Mouse (Mus musculus) cerebellum, adult 18-20 months (tissue): ENCODE measurements around the gene Ppp1r12b.
A peak's percentile ranks its signal among the peaks of the same experiment; 100 is the strongest.

Source experiments
- DNase-seq, 2 experiments: peaks; one replicate each; pipeline ENCODE4 v3.0.0; 2021

The Ppp1r12b gene

GRCm38 (mm10) chr1:134788096-134788495 is 167.6 kb downstream of the Ppp1r12b start:
- DNase-seq = no peak

DNA sequence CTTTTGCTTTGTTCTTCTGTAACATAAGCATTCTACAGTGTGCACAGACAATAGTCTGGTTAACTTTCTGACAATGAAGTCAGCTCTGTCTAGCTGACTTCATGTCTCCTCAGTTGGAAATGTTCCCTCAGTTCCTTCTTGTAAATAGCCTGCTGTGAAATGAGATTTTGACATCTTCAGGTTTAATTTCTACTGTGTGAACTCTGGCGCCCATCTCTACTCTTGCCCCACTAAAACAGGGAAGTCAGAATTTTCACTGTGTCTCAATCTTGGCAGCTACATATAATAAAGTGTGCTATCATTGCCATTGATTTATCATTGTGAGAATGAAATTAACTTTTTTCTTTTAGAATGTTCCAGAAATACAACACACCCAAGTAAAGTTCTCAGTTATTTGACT is 170.8 kb downstream of the Ppp1r12b start:
- DNase-seq = no peak

DNA sequence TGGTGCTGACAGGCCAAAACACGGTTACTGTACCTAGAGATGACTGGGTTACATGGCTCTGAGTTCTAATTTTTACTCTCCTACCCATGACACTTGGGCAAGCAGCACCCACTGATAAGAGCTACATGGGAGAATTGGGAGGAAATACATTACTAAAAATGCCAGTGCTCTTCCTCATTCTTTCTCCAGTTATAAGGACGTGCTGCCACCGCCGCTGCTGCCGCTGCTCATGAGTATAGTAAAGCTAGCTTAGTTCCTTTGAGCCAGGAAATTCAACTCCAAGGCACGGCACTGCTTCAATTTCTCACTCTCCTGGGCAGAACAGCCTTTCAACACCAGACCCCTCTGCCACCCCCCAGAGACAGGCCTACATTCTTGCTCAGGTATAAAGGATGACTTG is 171.3 kb downstream of the Ppp1r12b start:
- no peak for DNase-seq

GRCm38 (mm10) chr1:134783958-134784357 is 171.8 kb downstream of the Ppp1r12b start:
- DNase-seq = no peak

DNA sequence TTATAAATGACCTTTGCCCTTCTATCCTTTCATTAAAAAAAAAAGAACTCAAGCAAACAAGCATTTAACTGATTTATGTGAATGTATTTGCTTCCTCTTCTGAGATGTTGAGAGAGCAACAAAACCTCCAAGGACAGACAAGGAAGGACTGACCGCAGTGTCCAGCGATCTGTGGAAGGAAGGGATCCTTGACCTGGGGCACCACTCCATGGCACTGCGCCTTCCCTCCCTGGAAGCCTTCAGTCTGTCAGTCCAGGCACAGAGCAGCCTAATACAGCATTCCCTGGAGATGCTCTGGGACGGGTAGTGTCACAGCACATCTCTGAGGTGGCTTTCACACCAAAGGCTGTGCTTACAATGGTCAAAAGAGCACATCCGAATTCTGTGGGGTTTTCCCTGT is 172.9 kb downstream of the Ppp1r12b start:
- no peak for DNase-seq

DNA sequence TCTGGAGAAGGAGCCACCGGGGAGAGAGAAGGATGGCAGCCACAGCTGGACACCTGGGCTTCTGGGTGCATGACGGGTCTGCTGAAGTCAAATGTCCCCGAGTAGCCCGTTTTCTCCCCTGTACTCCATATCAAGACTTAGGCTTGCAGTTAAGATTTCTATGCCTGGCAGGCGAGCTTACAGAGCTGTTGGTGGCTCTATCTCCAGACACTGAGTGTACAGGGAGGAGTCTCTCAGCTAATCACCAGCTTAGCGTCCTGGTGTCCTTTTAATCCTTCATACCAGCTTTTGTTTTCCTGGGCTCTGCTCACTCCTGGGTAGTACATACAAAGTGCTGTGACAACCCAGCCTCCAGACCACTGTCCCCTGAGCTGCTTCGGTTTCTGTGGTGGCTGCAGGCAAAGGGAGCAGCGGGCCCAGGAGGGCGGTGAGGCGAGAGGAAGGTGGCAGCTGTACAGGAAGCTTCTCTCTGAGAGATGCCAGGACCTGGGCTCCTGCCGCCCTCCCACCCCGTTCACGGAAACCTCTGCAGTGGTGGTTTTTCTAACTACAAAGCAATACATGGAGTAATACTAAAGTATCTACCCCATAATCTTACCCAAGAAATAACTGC is 177.7 kb downstream of the Ppp1r12b start:
- DNase-seq = peak; percentile 44 to 53

- no peak for DNase-seq
These were observed 178.4 kb downstream of the Ppp1r12b start for GRCm38 (mm10) chr1:134777201-134777885.

DNA sequence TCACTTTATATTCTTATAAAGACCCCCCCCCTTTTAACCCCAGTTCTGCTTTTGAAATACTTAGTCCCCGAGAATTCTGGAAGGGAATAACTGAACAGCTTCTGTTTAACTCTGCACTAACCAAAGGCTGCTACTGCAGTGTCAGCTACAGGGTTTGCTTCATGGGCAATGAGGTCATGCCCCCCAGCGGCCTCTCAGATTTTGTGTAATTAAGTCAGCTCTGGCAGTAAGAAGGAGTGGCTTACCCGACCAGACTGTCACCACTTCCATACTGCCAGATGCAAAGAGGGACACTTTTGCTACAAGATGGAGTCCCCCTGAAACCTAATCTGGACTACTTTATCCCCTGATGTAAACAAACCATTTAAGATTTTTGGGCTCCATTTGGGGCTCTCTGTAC is 180.1 kb downstream of the Ppp1r12b start:
- DNase-seq = no peak

DNA sequence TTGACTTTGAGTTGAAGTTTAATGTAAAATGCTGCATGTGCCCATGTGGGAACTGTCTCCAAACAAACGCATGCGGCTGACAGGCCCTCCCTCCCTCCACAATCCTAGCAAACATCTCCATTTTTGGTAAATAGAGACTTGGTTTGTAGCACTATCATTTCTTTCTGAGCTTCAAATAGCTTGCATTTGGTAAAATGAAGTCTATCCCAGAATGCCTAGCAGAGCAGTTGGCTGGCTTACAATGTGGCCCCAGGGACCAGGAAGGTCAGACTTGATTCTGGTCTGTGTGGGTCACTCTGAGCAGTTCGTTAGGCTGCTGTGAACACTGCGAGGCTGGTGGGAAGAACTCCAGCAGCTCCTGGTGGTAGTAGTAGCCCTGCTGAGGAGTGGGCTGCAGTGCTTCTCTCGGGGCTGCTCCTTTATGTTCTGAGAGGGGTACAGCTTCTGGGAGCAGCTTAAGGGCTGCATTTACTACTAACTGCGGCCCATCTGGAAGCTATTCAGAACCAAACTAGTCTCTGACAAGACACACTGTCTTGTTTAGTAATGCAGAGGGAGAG is 180.9 kb downstream of the Ppp1r12b start:
- no peak for DNase-seq

GRCm38 (mm10) chr1:134774247-134774646 is 181.5 kb downstream of the Ppp1r12b start:
- no peak for DNase-seq

- no peak for DNase-seq
These were observed 182.5 kb downstream of the Ppp1r12b start for GRCm38 (mm10) chr1:134773256-134773655.

DNA sequence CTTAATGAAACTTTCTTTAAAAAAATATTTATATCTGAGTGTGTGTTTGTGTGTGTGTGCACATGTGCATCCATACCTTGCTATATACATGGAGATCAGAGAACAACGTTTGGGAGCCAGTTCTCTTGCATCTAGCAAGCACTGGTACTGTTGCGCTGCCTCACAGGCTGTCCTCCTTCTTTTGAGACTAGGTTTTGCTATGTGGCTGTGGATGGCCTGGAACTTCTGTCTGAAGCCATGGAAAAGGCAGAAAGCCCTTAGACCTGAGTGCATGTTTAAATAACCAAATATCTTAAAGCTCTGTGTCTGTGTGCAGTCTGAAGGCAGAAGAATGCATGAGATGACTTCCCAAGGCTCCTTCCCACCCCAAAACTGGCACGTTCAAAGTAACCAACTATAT is 182.9 kb downstream of the Ppp1r12b start:
- DNase-seq = no peak

DNA sequence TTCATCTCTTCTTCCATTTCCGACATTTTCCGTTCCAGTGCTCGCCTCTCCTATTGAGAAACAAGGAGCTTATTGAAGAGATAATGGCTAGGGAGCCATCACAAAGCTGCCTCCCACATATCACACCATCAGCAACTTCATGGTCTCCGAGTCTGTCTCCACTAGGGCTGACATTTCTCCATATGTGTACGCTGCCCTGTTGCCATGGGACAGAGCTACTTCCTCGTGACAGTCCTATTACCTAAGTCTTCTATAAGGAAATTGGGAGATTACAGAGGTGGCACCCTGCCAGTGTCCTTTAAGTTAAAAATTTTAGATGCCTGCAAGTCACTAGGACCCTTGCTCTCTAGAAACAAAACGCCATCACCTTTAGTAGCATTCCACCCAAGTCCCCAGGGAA is 183.7 kb downstream of the Ppp1r12b start:
- DNase-seq = no peak

DNA sequence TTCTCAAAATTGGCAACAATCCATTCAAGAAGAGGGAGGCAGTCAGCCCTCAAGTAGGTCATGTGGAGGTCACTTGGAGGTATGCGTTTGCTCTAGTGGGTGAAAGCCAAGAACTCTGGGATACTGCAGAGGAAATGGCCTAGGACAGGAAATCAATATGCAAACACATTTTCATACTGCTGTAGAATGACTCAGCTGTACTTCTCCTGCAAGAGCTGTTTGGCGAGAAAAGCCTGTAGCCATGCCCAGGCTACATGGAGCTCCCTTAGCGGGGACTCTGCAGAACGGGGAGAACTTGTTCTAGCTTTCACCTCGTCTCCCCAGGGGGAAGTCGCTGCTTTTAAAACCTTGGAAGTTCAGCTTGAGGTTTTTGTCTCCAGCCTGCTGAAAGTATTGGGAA is 184.4 kb downstream of the Ppp1r12b start:
- DNase-seq = no peak

DNA sequence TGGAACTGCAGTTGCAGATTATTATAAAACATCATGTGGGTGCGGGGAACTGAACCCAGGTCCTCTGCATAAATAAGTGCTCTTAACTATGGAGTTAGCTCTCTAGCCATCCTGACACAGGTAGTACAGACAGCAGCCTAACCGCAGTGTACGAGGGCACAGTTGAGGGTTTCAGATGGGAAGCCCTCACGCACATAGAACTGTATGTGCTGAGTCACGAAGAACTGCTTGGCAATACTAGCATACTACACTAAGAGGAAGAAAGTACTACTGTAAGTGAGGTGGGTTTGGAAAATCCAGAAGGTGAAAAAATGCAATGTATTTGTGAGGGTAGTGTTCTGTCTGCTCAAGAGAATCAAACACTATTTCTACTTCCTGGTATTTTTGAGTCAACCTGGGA is 185.4 kb downstream of the Ppp1r12b start:
- no peak for DNase-seq

- DNase-seq = no peak
These were observed 189.3 kb downstream of the Ppp1r12b start for GRCm38 (mm10) chr1:134766448-134766847.

DNA sequence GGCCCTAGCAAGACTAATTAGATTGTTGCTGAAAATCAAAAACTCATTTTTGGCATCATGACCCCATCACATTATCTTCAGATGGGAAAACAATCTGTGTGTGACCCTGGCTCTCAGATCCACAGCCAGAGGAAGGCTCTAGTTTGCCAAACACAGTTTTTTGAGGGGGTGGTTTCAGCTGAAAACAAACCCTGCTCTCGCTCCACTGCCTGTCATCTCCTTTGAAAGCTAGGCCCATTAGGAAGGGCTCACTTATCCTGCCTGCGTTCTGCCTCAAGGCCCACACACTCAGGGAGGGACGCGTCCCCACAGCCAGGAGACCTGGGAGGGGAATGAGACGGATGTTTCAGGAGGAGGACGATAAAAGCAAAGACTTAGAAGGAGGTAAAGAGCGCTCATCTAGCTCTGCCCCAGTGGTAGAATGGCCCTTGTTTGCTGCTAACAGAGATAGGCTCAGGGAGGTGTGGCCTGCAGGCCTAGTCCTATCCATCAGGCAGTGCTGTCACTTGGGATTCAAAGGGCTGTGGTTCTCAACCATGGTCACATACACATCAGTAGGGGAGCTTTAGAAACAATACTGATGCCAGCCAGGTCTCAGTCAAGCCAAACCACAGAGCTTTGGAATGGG is 190.8 kb downstream of the Ppp1r12b start:
- no peak for DNase-seq

GRCm38 (mm10) chr1:134763776-134764438 is 191.8 kb downstream of the Ppp1r12b start:
- DNase-seq = no peak

- no peak for DNase-seq
These were observed 192.5 kb downstream of the Ppp1r12b start for GRCm38 (mm10) chr1:134763250-134763649.

DNA sequence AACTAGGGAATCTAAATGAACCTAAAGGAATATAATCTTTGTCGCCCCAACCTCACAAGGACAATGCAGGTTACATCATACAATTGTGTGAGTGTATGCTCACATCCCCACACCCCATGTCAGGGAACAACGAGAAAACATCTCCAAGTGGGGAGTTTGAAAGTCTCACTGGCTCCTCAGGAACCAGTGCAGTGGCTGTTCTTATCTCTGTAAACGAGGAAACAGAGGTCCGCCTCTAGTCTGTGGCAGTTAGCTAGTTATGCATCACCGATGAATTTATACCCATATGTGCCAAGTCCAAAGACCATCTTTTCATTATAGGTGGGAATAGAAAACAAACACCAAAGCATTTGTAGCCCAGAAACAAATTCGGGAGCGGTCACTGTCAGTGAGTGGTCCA is 194.2 kb downstream of the Ppp1r12b start:
- DNase-seq = no peak

GRCm38 (mm10) chr1:134760642-134761041 is 195.1 kb downstream of the Ppp1r12b start:
- no peak for DNase-seq

DNA sequence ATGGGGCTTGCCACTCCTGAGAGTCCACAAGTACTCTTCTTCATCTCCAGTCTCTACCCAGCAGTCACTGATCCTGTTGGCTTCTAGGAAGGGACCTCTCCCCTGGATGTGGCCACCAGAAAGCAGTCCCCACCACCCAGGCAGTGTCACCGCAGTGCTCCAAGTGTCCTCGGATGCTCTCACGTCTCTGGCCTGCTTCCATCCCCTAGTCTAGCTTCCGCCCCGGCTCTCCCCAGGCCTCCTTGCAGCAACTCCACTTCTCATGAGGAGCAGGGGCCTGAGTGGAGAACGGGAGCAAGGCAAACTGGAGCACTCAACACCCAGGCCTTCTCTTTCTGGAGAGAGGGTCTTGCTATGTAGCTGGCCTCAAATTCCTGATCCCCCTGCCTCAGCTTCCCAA is 196.6 kb downstream of the Ppp1r12b start:
- no peak for DNase-seq

DNA sequence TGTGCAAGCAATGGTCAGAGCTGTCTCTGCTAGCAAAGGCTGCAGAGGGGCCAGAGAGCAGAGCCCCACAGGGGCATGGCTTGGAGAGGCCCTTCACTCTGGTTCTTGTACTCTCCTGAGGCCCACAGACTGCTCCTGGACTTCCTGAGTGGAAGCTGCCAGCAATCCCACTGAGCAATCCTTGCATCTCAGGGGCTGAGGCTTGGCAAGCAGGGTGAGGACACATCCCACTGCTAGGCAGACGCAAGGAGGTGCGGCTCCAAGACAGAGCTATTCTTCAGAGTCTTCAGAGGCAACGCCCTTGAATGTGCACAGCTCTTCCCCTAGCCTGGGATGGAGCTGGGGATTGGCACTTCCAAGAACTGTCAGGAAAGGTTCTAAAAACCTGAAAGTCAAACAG is 198.5 kb downstream of the Ppp1r12b start:
- peak in 1 of 2 experiments; percentile 54 for DNase-seq
